Mouse (Mus musculus): Measurements from ENCODE around the gene Fgf22.
A peak's percentile ranks its signal among the peaks of the same experiment; 100 is the strongest.

Gene Fgf22

GRCm38 (mm10) chr10:79754856-79755516, at the start of gene Fgf22:
TSS of gene Fgf22 (plus strand) at chr10:79755076.
- DNase-seq (ENCODE audit: inconsistent age in 2 of 2, low spot score in 1 of 2), result peak; percentile 83 to 91

GRCm38 (mm10) chr10:79705951-79706350, 48.9 kb upstream of the Fgf22 start:
- no peak for DNase-seq (ENCODE audit: inconsistent age in 2 of 2, low spot score in 1 of 2)

- peak in 1 of 2 experiments; percentile 59 for DNase-seq (ENCODE audit: inconsistent age in 2 of 2, low spot score in 1 of 2)
These were observed 48.3 kb upstream of the Fgf22 start for GRCm38 (mm10) chr10:79706406-79707094.

- no peak for DNase-seq (ENCODE audit: inconsistent age in 2 of 2, low spot score in 1 of 2)
These were observed 47.7 kb upstream of the Fgf22 start for GRCm38 (mm10) chr10:79707162-79707561.

- DNase-seq (ENCODE audit: inconsistent age in 2 of 2, low spot score in 1 of 2), result peak in 1 of 2 experiments; percentile 38
These were observed 47.1 kb upstream of the Fgf22 start for GRCm38 (mm10) chr10:79707759-79708158.

- peak in 1 of 2 experiments; percentile 33 for DNase-seq (ENCODE audit: inconsistent age in 2 of 2, low spot score in 1 of 2)
These were observed 46.2 kb upstream of the Fgf22 start for GRCm38 (mm10) chr10:79708668-79709067.

- no peak for DNase-seq (ENCODE audit: inconsistent age in 2 of 2, low spot score in 1 of 2)
These were observed 45.6 kb upstream of the Fgf22 start for GRCm38 (mm10) chr10:79709307-79709706.

- peak in 1 of 2 experiments; percentile 63 for DNase-seq (ENCODE audit: inconsistent age in 2 of 2, low spot score in 1 of 2)
These were observed 42.8 kb upstream of the Fgf22 start for GRCm38 (mm10) chr10:79712029-79712428.

- peak; percentile 75 to 92 for DNase-seq (ENCODE audit: inconsistent age in 2 of 2, low spot score in 1 of 2)
These were observed 42.3 kb upstream of the Fgf22 start for GRCm38 (mm10) chr10:79712499-79713126.

GRCm38 (mm10) chr10:79713163-79713562, 41.7 kb upstream of the Fgf22 start:
- DNase-seq (ENCODE audit: inconsistent age in 2 of 2, low spot score in 1 of 2), result no peak

GRCm38 (mm10) chr10:79714996-79715395, 39.9 kb upstream of the Fgf22 start:
- DNase-seq (ENCODE audit: inconsistent age in 2 of 2, low spot score in 1 of 2), result no peak

GRCm38 (mm10) chr10:79716254-79716987, 38.5 kb upstream of the Fgf22 start, which contains the start of gene Hcn2:
TSS of gene Hcn2 (plus strand) at chr10:79716634.
- peak in 1 of 2 experiments; percentile 74 for DNase-seq (ENCODE audit: inconsistent age in 2 of 2, low spot score in 1 of 2)

GRCm38 (mm10) chr10:79716988-79717355, 37.9 kb upstream of the Fgf22 start:
- peak in 1 of 2 experiments; percentile 79 for DNase-seq (ENCODE audit: inconsistent age in 2 of 2, low spot score in 1 of 2)

GRCm38 (mm10) chr10:79717640-79718357, 37.1 kb upstream of the Fgf22 start:
- peak; percentile 71 to 91 for DNase-seq (ENCODE audit: inconsistent age in 2 of 2, low spot score in 1 of 2)

GRCm38 (mm10) chr10:79721089-79721488, 33.8 kb upstream of the Fgf22 start:
- no peak for DNase-seq (ENCODE audit: inconsistent age in 2 of 2, low spot score in 1 of 2)

GRCm38 (mm10) chr10:79723047-79723446, 31.8 kb upstream of the Fgf22 start:
- no peak for DNase-seq (ENCODE audit: inconsistent age in 2 of 2, low spot score in 1 of 2)

- DNase-seq (ENCODE audit: inconsistent age in 2 of 2, low spot score in 1 of 2), result no peak
These were observed 31.2 kb upstream of the Fgf22 start for GRCm38 (mm10) chr10:79723692-79724091.

- peak; percentile 69 to 84 for DNase-seq (ENCODE audit: inconsistent age in 2 of 2, low spot score in 1 of 2)
These were observed 28.8 kb upstream of the Fgf22 start for GRCm38 (mm10) chr10:79726090-79726489.

- DNase-seq (ENCODE audit: inconsistent age in 2 of 2, low spot score in 1 of 2), result no peak
These were observed 26.3 kb upstream of the Fgf22 start for GRCm38 (mm10) chr10:79728323-79729249.

Measured in adrenal gland, adult (tissue).